Mouse (Mus musculus) heart, embryonic 11.5 days (tissue): Measurements from ENCODE around the gene B4gat1. TPM values are rescaled to one million over a fixed set of nuclear protein-coding genes. Genes with fewer than 3 reads are reported as not detected.

Source experiments
- ATAC-seq: fragments of 200-750 bp; cut with Nextera tagmentation; replicated peaks from 2 replicates; pipeline ENCODE4 v1.8.0; 2017; ENCODE audit warnings: moderate library complexity; ENCODE audit not compliant: insufficient number of reproducible peaks, low FRiP score, low TSS enrichment
- H3K27ac ChIP-seq: fragments of 300-500 bp; sonication (generic); 2 replicates; pipeline ENCODE4 v1.5.1; 2014; ENCODE audit warnings: mild to moderate bottlenecking, low read depth, low read length
- H3K27me3 ChIP-seq: fragments of 300-500 bp; sonication (generic); 2 replicates; pipeline ENCODE4 v1.6.1; 2014; ENCODE audit warnings: mild to moderate bottlenecking, low read length, mixed read lengths; ENCODE audit not compliant: control insufficient read depth, insufficient read depth
- H3K36me3 ChIP-seq: fragments of 300-500 bp; sonication (generic); 2 replicates; pipeline ENCODE4 v1.6.1; 2014; ENCODE audit warnings: mild to moderate bottlenecking, low read length, moderate library complexity, mixed read lengths; ENCODE audit not compliant: control insufficient read depth, insufficient read depth
- H3K4me1 ChIP-seq: fragments of 300-500 bp; sonication (generic); 2 replicates; pipeline ENCODE4 v1.6.1; 2014; ENCODE audit warnings: low read length; ENCODE audit not compliant: control insufficient read depth, insufficient read depth
- H3K4me2 ChIP-seq: fragments of 300-500 bp; sonication (generic); 2 replicates; pipeline ENCODE4 v1.6.1; 2014; ENCODE audit warnings: mild to moderate bottlenecking, moderate library complexity
- H3K4me3 ChIP-seq: fragments of 300-500 bp; sonication (generic); 2 replicates; pipeline ENCODE4 v1.5.1; 2014; ENCODE audit warnings: low read depth, low read length
- H3K9ac ChIP-seq: fragments of 300-500 bp; sonication (generic); 2 replicates; pipeline ENCODE4 v1.6.1; 2014; ENCODE audit warnings: mild to moderate bottlenecking, low read depth, low read length, moderate library complexity
- H3K9me3 ChIP-seq: fragments of 300-500 bp; sonication (generic); replicated peaks from 2 replicates; pipeline ENCODE4 v1.6.1; 2016; ENCODE audit warnings: low read length; ENCODE audit not compliant: control insufficient read depth
- WGBS: fragments of 180-500 bp; shearing (Covaris S2); extraction: QIAGEN DNeasy Blood & Tissue Kit; methylation state at CpG from one replicate; pipeline ENCODE4 v1.1.7; 2014; ENCODE audit not compliant: insufficient replicate concordance; 5-methylcytosine and 5-hydroxymethylcytosine counted together
- polyA plus RNA-seq: library from polyadenylated mRNA; unstranded; fragments of >200 nt; fragmentation: Nextera tagmentation; extraction: Ambion mirVana; gene quantifications from 2 replicates; pipeline ENCODE4 v1.2.1, GENCODE M21; 2014

The B4gat1 gene
- polyA plus RNA-seq, 1 experiment from 2014 or later: 37.4 TPM

DNA sequence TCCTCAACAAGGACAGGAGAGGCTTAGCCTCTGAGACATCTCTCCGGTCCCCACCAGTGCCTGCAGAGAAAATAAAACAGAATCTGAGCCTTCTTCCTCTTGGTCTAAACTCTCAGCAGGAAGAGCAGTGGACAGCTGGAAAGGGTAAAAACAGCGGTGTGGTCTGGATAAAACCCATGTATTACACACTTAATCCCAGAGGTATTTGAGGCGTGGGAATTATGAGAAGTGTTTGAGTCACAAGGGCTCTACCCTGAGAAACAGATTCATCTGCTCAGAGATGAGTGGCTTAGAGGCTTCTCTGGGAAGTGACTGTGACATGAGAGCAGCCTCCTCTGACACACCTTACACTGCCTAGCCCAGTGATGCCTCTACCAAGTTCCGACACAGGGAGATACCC, 21.0 kb upstream of the B4gat1 start:
- Histone ChIP-seq H3K4me2 (no peak overlapping the region), H3K27ac (0 out of 2 replicates have a peak overlapping the region, but pooled peaks have one; percentile 18), H3K27me3 (no peaks in the 10 kb centered on the region), H3K36me3 (no peaks in the 10 kb centered on the region), H3K4me3 (no peak overlapping the region), H3K9ac (no peak overlapping the region), H3K9me3 (no peaks in the 10 kb centered on the region), H3K4me1 (peaks cover 11% of the 10 kb centered on the region; the same call in 1 of the 2 replicates)
- ATAC-seq: no peak
- 74% methylated on average over 4 of the region's 4 CpGs for WGBS

DNA sequence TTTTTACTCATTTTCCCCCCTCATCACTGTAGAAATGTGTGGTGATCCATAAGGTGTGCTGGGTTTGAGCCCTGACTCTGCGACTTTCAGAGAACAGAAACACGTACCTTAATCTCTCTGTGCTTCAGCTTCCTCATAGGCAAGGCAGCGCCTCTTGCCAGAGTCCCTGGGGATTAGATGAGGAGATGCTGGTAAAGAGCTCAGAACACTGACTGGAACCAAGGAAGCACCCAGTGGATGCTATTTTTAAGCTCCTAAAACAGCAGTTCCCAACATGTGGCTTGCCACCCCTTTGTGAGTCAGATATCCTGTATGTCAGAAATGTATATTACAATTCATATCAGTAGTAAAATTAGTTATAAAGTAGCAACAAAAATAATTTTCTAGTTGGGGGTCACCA, 20.4 kb upstream of the B4gat1 start:
- Histone ChIP-seq H3K4me3 (no peak overlapping the region), H3K4me2 (no peak overlapping the region), H3K9ac (no peak overlapping the region), H3K27me3 (no peaks in the 10 kb centered on the region), H3K36me3 (no peaks in the 10 kb centered on the region), H3K27ac (no peak overlapping the region), H3K4me1 (peaks cover 11% of the 10 kb centered on the region; the same call in 1 of the 2 replicates), H3K9me3 (no peaks in the 10 kb centered on the region)
- ATAC-seq: no peak
- WGBS: 77% methylated on average over 3 of the region's 3 CpGs

DNA sequence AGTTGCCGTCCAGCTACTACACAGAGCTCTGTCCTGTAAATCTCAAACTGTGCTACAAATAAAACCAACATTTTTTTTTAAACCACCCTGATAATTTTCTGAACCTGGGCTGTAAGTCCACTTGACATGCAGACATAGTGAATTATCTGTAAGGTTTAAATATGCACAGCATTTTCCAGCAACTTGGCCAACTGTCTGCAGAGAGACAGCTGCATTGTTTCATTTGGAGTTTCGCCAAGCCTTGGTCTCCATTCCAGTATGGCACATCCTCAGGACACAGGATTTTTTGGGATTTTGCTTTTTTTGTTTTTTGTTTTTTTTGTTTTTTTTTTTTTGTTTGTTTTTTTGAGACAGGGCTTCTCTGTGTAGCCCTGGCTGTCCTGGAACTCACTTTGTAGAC, 17.2 kb upstream of the B4gat1 start:
- Histone ChIP-seq H3K36me3 (no peaks in the 10 kb centered on the region), H3K27me3 (no peaks in the 10 kb centered on the region), H3K4me1 (peaks cover 4% of the 10 kb centered on the region; the same call in 1 of the 2 replicates), H3K4me3 (no peak overlapping the region), H3K27ac (no peak overlapping the region), H3K9ac (no peak overlapping the region), H3K9me3 (no peaks in the 10 kb centered on the region), H3K4me2 (no peak overlapping the region)
- ATAC-seq: no peak
- WGBS: 81% methylated on average over 2 of the region's 2 CpGs

DNA sequence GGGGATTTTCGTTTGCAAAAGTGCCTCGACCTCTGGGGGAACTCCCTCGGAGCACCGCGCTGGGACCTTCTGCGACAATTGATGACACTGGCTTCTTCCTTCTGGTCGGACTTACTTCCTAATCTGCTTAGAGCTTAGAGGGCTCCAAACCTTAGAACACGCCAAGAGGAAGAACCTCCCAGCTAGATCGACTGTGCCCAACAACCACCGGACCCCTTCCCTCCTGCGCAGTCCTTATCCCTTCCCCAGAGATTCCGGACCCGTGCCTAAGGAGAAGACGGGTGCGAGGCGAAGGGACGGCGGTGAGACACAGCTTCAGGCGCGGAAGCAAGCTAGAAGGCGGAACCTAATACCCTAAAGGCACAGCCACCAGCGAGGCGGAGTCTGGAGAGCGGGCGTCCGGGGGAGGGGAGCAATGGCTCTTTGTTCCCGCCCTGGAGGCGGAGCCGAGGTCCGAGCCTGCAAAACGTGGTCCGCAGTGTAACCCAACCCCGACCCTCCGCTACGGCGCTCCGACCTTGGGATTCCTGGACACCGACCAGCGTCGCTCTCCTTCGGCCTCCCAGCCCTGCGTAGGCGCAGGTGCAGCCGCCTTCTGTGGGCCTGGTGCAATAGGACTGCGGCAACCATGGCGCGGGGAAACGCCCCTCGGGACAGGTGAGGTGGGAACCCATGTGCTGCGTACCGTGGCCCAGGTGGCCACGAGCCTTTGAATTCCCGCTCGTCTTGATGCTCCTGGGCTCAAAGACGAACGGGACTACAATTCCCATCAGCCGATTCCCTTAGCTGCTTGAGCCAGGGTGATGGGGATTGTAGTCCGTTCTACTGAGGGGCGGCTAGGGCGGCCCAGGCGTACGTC, 14.8 kb upstream of the B4gat1 start, which contains the start of gene Slc29a2:
Gene Slc29a2, plus strand, starts transcription at position 240 of the 859 bp plus-strand sequence.
- Histone ChIP-seq H3K9ac (peak within 1 kb of the TSS; percentile 78), H3K4me3 (peak within 1 kb of the TSS; percentile 55), H3K27me3 (no peaks in the 10 kb centered on the region), H3K36me3 (0 out of 2 replicates have a peak, but pooled peaks cover 2% of the 10 kb centered on the region), H3K4me1 (0 out of 2 replicates have a peak, but pooled peaks cover 2% of the 10 kb centered on the region), H3K9me3 (no peaks in the 10 kb centered on the region), H3K27ac (peak within 1 kb of the TSS; percentile 81), H3K4me2 (peak within 1 kb of the TSS; percentile 79)
- under 1% methylated on average over 62 of the region's 62 CpGs for WGBS
- ATAC-seq: peak; percentile 90

DNA sequence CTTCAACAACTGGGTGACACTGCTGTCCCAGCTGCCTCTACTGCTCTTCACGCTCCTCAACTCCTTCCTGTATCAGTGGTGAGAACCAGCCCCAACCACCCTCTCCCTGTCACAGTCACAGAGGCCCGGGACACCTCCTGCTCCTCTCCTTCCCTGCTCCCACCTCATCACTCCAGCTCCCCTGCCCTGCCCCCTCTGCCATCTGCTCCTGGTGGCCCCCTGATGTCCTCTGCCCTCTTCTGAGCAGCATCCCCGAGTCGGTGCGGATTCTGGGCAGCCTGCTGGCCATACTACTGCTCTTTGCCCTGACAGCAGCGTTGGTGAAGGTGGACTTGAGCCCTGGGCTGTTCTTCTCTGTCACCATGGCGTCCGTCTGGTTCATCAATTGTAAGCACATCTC, 12.5 kb upstream of the B4gat1 start:
- ATAC-seq: no peak
- peaks cover 7% of the 10 kb centered on the region; the same call in 1 of the 2 replicates for H3K36me3 ChIP-seq
- 85% methylated on average over 8 of the region's 8 CpGs for whole genome bisulfite sequencing
- no peak overlapping the region for H3K4me2 ChIP-seq
- 0 out of 2 replicates have a peak, but pooled peaks cover 2% of the 10 kb centered on the region for H3K4me1 ChIP-seq
- H3K27ac ChIP-seq: no peak overlapping the region
- no peak overlapping the region for H3K9ac ChIP-seq
- no peaks in the 10 kb centered on the region for H3K27me3 ChIP-seq
- H3K4me3 ChIP-seq: no peak overlapping the region
- H3K9me3 ChIP-seq: no peaks in the 10 kb centered on the region

DNA sequence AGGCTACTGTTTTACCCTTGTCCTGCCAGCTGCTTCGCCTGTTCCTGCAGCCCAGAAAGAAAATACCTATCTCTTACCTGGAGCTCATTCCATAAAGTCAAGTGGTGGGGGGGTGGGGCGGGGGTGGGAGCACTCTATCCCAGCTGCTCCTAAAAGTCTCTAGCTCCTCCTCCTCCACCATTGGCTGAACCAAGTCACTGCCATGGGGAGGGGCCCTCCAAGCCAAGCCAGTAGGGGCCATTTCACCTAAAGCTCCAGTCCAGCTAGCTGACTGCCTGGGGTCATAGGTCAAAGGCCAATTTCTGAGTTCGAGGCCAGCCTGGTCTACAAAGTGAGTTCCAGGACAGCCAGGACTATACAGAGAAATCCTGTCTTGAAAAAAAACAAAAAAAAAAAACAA, 5.9 kb upstream of the B4gat1 start:
- no peak for ATAC-seq
- H3K27ac ChIP-seq: no peak overlapping the region
- WGBS: 71% methylated on average over 3 of the region's 3 CpGs
- no peaks in the 10 kb centered on the region for H3K27me3 ChIP-seq
- no peak overlapping the region for H3K4me2 ChIP-seq
- no peaks in the 10 kb centered on the region for H3K9me3 ChIP-seq
- no peaks in the 10 kb centered on the region for H3K4me1 ChIP-seq
- peaks cover 9% of the 10 kb centered on the region; the same call in 1 of the 2 replicates for H3K36me3 ChIP-seq
- no peak overlapping the region for H3K9ac ChIP-seq
- no peak overlapping the region for H3K4me3 ChIP-seq

DNA sequence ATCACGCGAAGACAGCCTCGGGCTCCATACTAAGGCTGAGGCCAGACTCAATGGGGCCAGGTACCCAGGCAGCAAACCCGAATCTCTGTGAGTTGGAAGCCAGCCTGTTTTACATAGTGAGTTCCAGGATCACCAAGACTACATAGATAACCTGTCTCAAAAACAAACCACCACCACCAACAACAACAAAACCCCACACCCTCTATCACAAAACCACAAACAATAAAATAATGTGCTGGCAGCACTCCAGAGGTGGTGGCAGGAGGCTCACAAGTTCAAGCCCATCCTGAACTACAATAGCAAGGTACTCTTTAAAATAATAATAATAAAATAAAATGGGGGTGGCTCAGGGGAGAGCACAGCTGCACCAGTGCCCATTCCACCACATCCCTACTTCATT, 2.0 kb upstream of the B4gat1 start:
- H3K9me3 ChIP-seq: no peaks in the 10 kb centered on the region
- no peaks in the 10 kb centered on the region for H3K27me3 ChIP-seq
- 78% methylated on average over 4 of the region's 4 CpGs for WGBS
- no peak overlapping the region for H3K4me2 ChIP-seq
- no peak for ATAC-seq
- no peak overlapping the region for H3K4me3 ChIP-seq
- peaks cover under 1% of the 10 kb centered on the region; the same call in 1 of the 2 replicates for H3K36me3 ChIP-seq
- no peak overlapping the region for H3K27ac ChIP-seq
- H3K4me1 ChIP-seq: peaks cover 14% of the 10 kb centered on the region
- no peak overlapping the region for H3K9ac ChIP-seq

DNA sequence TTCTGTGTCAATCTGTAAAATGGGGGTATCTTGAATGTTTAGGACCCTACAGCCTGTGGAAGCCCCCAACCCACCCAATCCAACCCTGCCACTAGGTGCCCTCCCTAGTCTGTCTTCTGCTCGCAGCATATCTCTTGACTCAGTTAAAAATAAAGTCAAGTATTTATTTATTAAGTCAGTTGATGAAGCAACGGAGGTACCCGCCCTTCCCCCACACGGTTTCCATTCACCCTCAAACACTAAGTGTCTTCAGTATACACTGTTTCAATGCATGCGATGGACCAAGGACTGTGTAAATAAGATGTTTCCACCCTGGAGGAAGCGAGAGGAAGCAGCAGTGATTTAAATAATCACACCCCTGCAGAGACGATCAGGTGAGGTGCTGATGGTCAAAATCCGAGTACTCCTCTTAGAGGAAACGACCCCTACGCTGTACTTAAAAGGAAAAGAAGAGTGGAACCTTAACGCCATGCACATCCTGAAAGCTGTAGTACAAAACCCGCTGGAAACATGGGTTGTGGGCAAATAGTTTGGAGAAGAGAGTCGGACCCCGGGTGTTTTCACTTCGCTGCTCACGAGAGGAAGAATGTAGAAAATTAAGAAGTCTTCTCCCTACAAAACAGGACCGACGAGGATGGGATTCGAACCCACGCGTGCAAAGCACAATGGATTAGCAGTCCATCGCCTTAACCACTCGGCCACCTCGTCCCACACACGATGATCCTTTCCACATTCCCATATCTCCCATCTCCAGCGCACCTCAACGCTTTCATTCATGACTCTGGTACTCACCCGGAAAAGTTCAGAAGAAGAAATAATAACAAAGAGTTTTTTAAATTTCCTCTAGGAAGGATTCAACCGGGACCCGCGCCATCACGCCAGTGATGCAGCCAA, 701 bp upstream of the B4gat1 start:
- H3K27me3 ChIP-seq: no peaks in the 10 kb centered on the region
- peak overlapping the region; percentile 76 for H3K4me3 ChIP-seq
- H3K4me1 ChIP-seq: peaks cover 20% of the 10 kb centered on the region
- no peaks in the 10 kb centered on the region for H3K9me3 ChIP-seq
- 4% methylated on average over 32 of the region's 32 CpGs for WGBS
- H3K4me2 ChIP-seq: peak overlapping the region; percentile 95
- H3K27ac ChIP-seq: 0 out of 2 replicates have a peak overlapping the region, but pooled peaks have one; percentile 57
- ATAC-seq: 0 out of 2 replicates have a peak, but pooled peaks have one; percentile 19
- no peaks in the 10 kb centered on the region for H3K36me3 ChIP-seq
- H3K9ac ChIP-seq: peak overlapping the region; percentile 88
